In genomic region chr11:74371393-74372100, GRCm38 (mm10) we compare ENCODE assay signal across 9 mouse cellular contexts. TPM values are rescaled to one million over a fixed set of nuclear protein-coding genes. Genes with fewer than 3 reads are reported as not detected.
DNase-seq lines count a peak whose midpoint lies in the region; TF ChIP-seq lines count a peak whose summit lies in the region.
"Had no signal": no experiment of that assay in that cellular context is flagged by ENCODE, and none has a peak within 500 bp of the region (broad histone marks: within the 10 kb centered on the region; RNA-seq: fewer than 3 reads in every experiment).

No protein-coding gene starts in this region.

- TF ChIP-seq EP300 in CH12.LX (IDR thresholded peaks at IDR 0.05; ENCODE audit: low read length): no peak

- H3K4me3 ChIP-seq in CH12.LX (replicated peaks in 1 of 3; ENCODE audit: low read depth in 2 of 3, low read length in 2 of 3, poor library complexity in 1 of 3): no peak overlapping the region
- H3K4me3 ChIP-seq: heart, embryonic 15.5 days had no signal

- no peak for TF ChIP-seq POLR2A in CH12.LX (IDR thresholded peaks at IDR 0.05; ENCODE audit: low read depth, low read length)

- H3K4me1 ChIP-seq in CH12.LX (ENCODE audit: control insufficient read depth in 1 of 2, insufficient read depth in 2 of 2): no peaks in the 10 kb centered on the region
- H3K4me1 ChIP-seq: heart, embryonic 15.5 days had no signal

- DNase-seq in CH12.LX (ENCODE audit: extremely low read depth): peak; percentile 59
- DNase-seq in adrenal gland, postnatal 25 days: peak; percentile 73
- peak; percentile 79 for DNase-seq in embryo, embryonic 9.5 days (ENCODE audit: extremely low spot score)
- DNase-seq in heart, postnatal 14 days: peak; percentile 74 to 87
- peak; percentile 76 for DNase-seq in layer of hippocampus, adult 11-12 months (ENCODE audit: low spot score)
- peak; percentile 78 for DNase-seq in lung, postnatal 36 days
- peak; percentile 93 for DNase-seq in retina, embryonic 14.5 days (ENCODE audit: low spot score)
- peak; percentile 55 for DNase-seq in urinary bladder, adult 2 months (ENCODE audit: low spot score)

- intact Hi-C loops in heart, postnatal 14 days (cut with DNase I): loop anchor here (5.0 to 10.0 kb wide), 3 partner anchors 1234 to 1364 kb away; partner anchors contain the start of genes Haspin and Ncbp3

- no peaks in the 10 kb centered on the region for H3K79me2 ChIP-seq in CH12.LX (replicated peaks; ENCODE audit: control insufficient read depth, extremely low read depth, insufficient read depth, poor library complexity, severe bottlenecking)

- in situ Hi-C loops in CH12.LX (cut with MboI; ENCODE audit: low pct_ligation_motif_present, low pct_unique_long_range_greater_than_20kb, low sequenced_read_pairs): loop anchor here (10.0 to 25.0 kb wide), 4 partner anchors 163 to 1234 kb away; partner anchors contain the start of genes Haspin, Olfr139 and Olfr399

- dilution Hi-C loops in CH12.LX (cut with MboI; ENCODE audit: extremely low pct_ligation_motif_present, extremely low pct_unique_long_range_greater_than_20kb, low sequenced_read_pairs): no loop called here

- H3K9ac ChIP-seq in CH12.LX (ENCODE audit: insufficient read depth, low read depth): no peak overlapping the region
- H3K9ac ChIP-seq: heart, embryonic 15.5 days had no signal

- H3K27me3 ChIP-seq in CH12.LX (replicated peaks): peaks cover 47% of the 10 kb centered on the region

- peaks cover 3% of the 10 kb centered on the region for H3K9me3 ChIP-seq in CH12.LX (replicated peaks; ENCODE audit: low read length)
- H3K9me3 ChIP-seq: heart, embryonic 15.5 days had no signal

- H3K4me2 ChIP-seq in CH12.LX (ENCODE audit: insufficient read depth, low read depth, poor library complexity, severe bottlenecking): peak overlapping the region; percentile 45; the same call in 1 of the 2 replicates
- H3K4me2 ChIP-seq: heart, embryonic 15.5 days had no signal

- TF ChIP-seq CTCF in CH12.LX (conservative IDR thresholded peaks at IDR 0.05 in 1 of 2, IDR thresholded peaks at IDR 0.05 in 1 of 2; ENCODE audit: low read depth in 2 of 2, low read length in 2 of 2): peak; percentile 92 to 94

- peak; percentile 96 for TF ChIP-seq RAD21 in CH12.LX (IDR thresholded peaks at IDR 0.05; ENCODE audit: low read depth, low read length)

- H3K36me3 ChIP-seq in CH12.LX (replicated peaks in 1 of 2; ENCODE audit: control insufficient read depth in 1 of 2, insufficient read depth in 1 of 2, low read length in 1 of 2): no peaks in the 10 kb centered on the region
- H3K36me3 ChIP-seq: heart, embryonic 15.5 days had no signal

- H3K27ac ChIP-seq in CH12.LX (ENCODE audit: insufficient read depth, low read depth): no peak overlapping the region
- H3K27ac ChIP-seq: heart, embryonic 15.5 days had no signal

TF ChIP-seq in CH12.LX, 34 proteins besides CTCF, POLR2A, EP300 and RAD21:
- TF ChIP-seq SMC3 (IDR thresholded peaks at IDR 0.05; ENCODE audit: low read depth, low read length): peak; percentile 82
- no peak for TF ChIP-seq ELF1 (IDR thresholded peaks at IDR 0.05; ENCODE audit: low read depth, low read length)
- TF ChIP-seq CHD2 (IDR thresholded peaks at IDR 0.05; ENCODE audit: low read length): no peak
- TF ChIP-seq USF1 (IDR thresholded peaks at IDR 0.05; ENCODE audit: low read depth, low read length): no peak
- peak; percentile 59; the same call in 1 of the 2 replicates for TF ChIP-seq IRF4 (IDR thresholded peaks at IDR 0.05; ENCODE audit: low read depth, low read length)
- peak; percentile 56; the same call in 1 of the 2 replicates for TF ChIP-seq NRF1 (IDR thresholded peaks at IDR 0.05; ENCODE audit: low read depth, low read length)
- peak; percentile 58 for TF ChIP-seq ZC3H11A (IDR thresholded peaks at IDR 0.05; ENCODE audit: low read depth, low read length)

RNA-seq across cellular contexts. Expression of gene Olfr412, which starts 9.7 kb away (rescaled TPM):
- total RNA-seq in CH12.LX (2012; rRNA removed) (not detected in 2 replicates), CH12.LX (2014; rRNA removed) (not detected in 2 replicates)
- not detected in 2 replicates for polyA plus RNA-seq in CH12.LX (2012; ENCODE audit: insufficient read length, low read depth)
- not detected in 2 replicates for total RNA-seq in adrenal gland, postnatal 25 days (2021)
- total RNA-seq in heart, postnatal 14 days (2021): not detected
- polyA plus RNA-seq in urinary bladder, adult 2 months (2012; rRNA removed): not detected in 2 replicates
- polyA plus RNA-seq: heart, embryonic 15.5 days had no signal

RNA-seq across cellular contexts. Expression of gene Olfr411, which starts 19.1 kb away (rescaled TPM):
- total RNA-seq in CH12.LX (2012; rRNA removed) (not detected in 2 replicates), CH12.LX (2014; rRNA removed) (not detected in 2 replicates)
- polyA plus RNA-seq in CH12.LX (2012; ENCODE audit: insufficient read length, low read depth): not detected in 2 replicates
- not detected in 2 replicates for total RNA-seq in adrenal gland, postnatal 25 days (2021)
- total RNA-seq in heart, postnatal 14 days (2021): not detected
- not detected in 2 replicates for polyA plus RNA-seq in urinary bladder, adult 2 months (2012; rRNA removed)
- polyA plus RNA-seq: heart, embryonic 15.5 days had no signal

RNA-seq across cellular contexts. Expression of gene Olfr410, which starts 33.7 kb away (rescaled TPM):
- total RNA-seq in CH12.LX (2012; rRNA removed): not detected in 2 replicates
- not detected in 2 replicates for total RNA-seq in CH12.LX (2014; rRNA removed)
- not detected in 2 replicates for polyA plus RNA-seq in CH12.LX (2012; ENCODE audit: insufficient read length, low read depth)
- not detected in 2 replicates for total RNA-seq in adrenal gland, postnatal 25 days (2021)
- not detected for total RNA-seq in heart, postnatal 14 days (2021)
- not detected in 2 replicates for polyA plus RNA-seq in urinary bladder, adult 2 months (2012; rRNA removed)
- polyA plus RNA-seq: heart, embryonic 15.5 days had no signal
